Mouse (Mus musculus) heart, postnatal 0 days (tissue): ENCODE results near the gene Stk11. TPM values are rescaled to one million over a fixed set of nuclear protein-coding genes. Genes with fewer than 3 reads are reported as not detected.
A peak's percentile ranks its signal among the peaks of the same experiment; 100 is the strongest.

Experiments
- ATAC-seq: fragments of 200-750 bp; cut with Nextera tagmentation; 2 replicates; pipeline ENCODE4 v1.8.0; 2017; ENCODE audit warnings: low read depth, moderate number of reproducible peaks, moderate library complexity; ENCODE audit not compliant: insufficient read depth
- DNase-seq: peaks from one replicate; pipeline ENCODE4 v3.0.0-alpha.2; 2016; ENCODE audit warnings: low spot score
- H3K27ac ChIP-seq: fragments of 300-500 bp; sonication (generic); 2 replicates; pipeline ENCODE4 v1.5.1; 2014; ENCODE audit warnings: low read depth, mild to moderate bottlenecking
- H3K27me3 ChIP-seq: fragments of 300-500 bp; sonication (generic); 2 replicates; pipeline ENCODE4 v1.6.1; 2014; ENCODE audit warnings: low read length, mixed read lengths; ENCODE audit not compliant: control insufficient read depth, insufficient read depth
- H3K36me3 ChIP-seq: fragments of 300-500 bp; sonication (generic); replicated peaks from 2 replicates; pipeline ENCODE4 v1.6.1; 2014; ENCODE audit warnings: low read length, mixed read lengths; ENCODE audit not compliant: control insufficient read depth, insufficient read depth
- H3K4me1 ChIP-seq: fragments of 300-500 bp; sonication (generic); 2 replicates; pipeline ENCODE4 v1.6.1; 2014; ENCODE audit warnings: antibody characterized with exemption; ENCODE audit not compliant: control insufficient read depth, insufficient read depth
- H3K4me2 ChIP-seq: fragments of 300-500 bp; sonication (generic); 2 replicates; pipeline ENCODE4 v1.6.1; 2014; ENCODE audit warnings: low read depth, mild to moderate bottlenecking, low read length, moderate library complexity
- H3K4me3 ChIP-seq: fragments of 300-500 bp; sonication (generic); 2 replicates; pipeline ENCODE4 v1.5.1; 2014; ENCODE audit warnings: low read depth, low read length
- H3K9ac ChIP-seq: fragments of 300-500 bp; sonication (generic); replicated peaks from 2 replicates; pipeline ENCODE4 v1.6.1; 2014; ENCODE audit warnings: low read depth, low read length, mixed read lengths
- H3K9me3 ChIP-seq: fragments of 300-500 bp; sonication (generic); replicated peaks from 2 replicates; pipeline ENCODE4 v1.6.1; 2016; ENCODE audit warnings: low read length; ENCODE audit not compliant: control insufficient read depth
- CTCF ChIP-seq: IDR thresholded peaks from 2 replicates; pipeline ENCODE4 v1.5.1; 2016; ENCODE audit warnings: antibody characterized with exemption, control low read depth, low read depth
- EP300 ChIP-seq: IDR thresholded peaks from 2 replicates; pipeline ENCODE4 v1.6.1; 2016; ENCODE audit warnings: antibody characterized with exemption, low read depth
- WGBS: fragments of 180-500 bp; shearing (Covaris S2); extraction: QIAGEN DNeasy Blood & Tissue Kit; methylation state at CpG from one replicate; pipeline ENCODE4 v1.1.7; 2014; 5-methylcytosine and 5-hydroxymethylcytosine counted together
- polyA plus RNA-seq: library from polyadenylated mRNA; unstranded; fragments of >200 nt; fragmentation: Nextera tagmentation; extraction: Ambion mirVana; gene quantifications from 2 replicates; pipeline ENCODE4 v1.2.1, GENCODE M21; 2015
- total RNA-seq: library from RNA; depleted of rRNA; stranded (reverse); fragments of >200 nt; gene quantifications from 2 replicates; pipeline ENCODE4 v1.2.3, GENCODE M21; 2014; ENCODE audit warnings: low replicate concordance

Gene Stk11
- total and polyA plus RNA-seq, 2 experiments from 2014 or later = 10.8 to 40.3 TPM

- Histone ChIP-seq H3K9ac (no peak within 1 kb of the TSS), H3K27me3 (no peaks in the 10 kb centered on the region), H3K4me3 (no peak within 1 kb of the TSS), H3K27ac (no peak within 1 kb of the TSS), H3K9me3 (no peaks in the 10 kb centered on the region), H3K4me2 (no peak within 1 kb of the TSS), H3K4me1 (peaks cover 10% of the 10 kb centered on the region), H3K36me3 (no peaks in the 10 kb centered on the region)
- DNase-seq (no peak), ATAC-seq (no peak)
- 74% methylated on average over 5 of the region's 5 CpGs for WGBS
- no peak for TF ChIP-seq EP300
- no peak for TF ChIP-seq CTCF
Measured at GRCm38 (mm10) chr10:80105460-80105859, 10.1 kb upstream of the Stk11 start, which contains the start of gene Sbno2. Gene Sbno2 (minus strand): TSS chr10:80105571.

GRCm38 (mm10) chr10:80105926-80106325 is 9.7 kb upstream of the Stk11 start:
- no peak for TF ChIP-seq CTCF
- TF ChIP-seq EP300 = no peak
- Histone ChIP-seq H3K9me3 (no peaks in the 10 kb centered on the region), H3K4me3 (no peak overlapping the region), H3K36me3 (no peaks in the 10 kb centered on the region), H3K4me2 (no peak overlapping the region), H3K27me3 (no peaks in the 10 kb centered on the region), H3K4me1 (peaks cover 6% of the 10 kb centered on the region), H3K9ac (no peak overlapping the region), H3K27ac (no peak overlapping the region)
- WGBS = 73% methylated on average over 5 of the region's 5 CpGs
- ATAC-seq = no peak
- DNase-seq = no peak

- H3K27me3 ChIP-seq = no peaks in the 10 kb centered on the region
- TF ChIP-seq CTCF (no peak), EP300 (no peak)
- H3K36me3 ChIP-seq = no peaks in the 10 kb centered on the region
- ATAC-seq = no peak
- DNase-seq = no peak
- no peak overlapping the region for H3K4me2 ChIP-seq
- no peak overlapping the region for H3K4me3 ChIP-seq
- H3K4me1 ChIP-seq = no peaks in the 10 kb centered on the region
- 41% methylated on average over 6 of the region's 6 CpGs for WGBS
- no peak overlapping the region for H3K27ac ChIP-seq
- H3K9me3 ChIP-seq = no peaks in the 10 kb centered on the region
- no peak overlapping the region for H3K9ac ChIP-seq
Measured at GRCm38 (mm10) chr10:80107678-80108077, 7.9 kb upstream of the Stk11 start.

- Histone ChIP-seq H3K4me1 (peaks cover 23% of the 10 kb centered on the region), H3K36me3 (no peaks in the 10 kb centered on the region), H3K4me3 (peak overlapping the region; percentile 49), H3K27me3 (no peaks in the 10 kb centered on the region), H3K27ac (peak overlapping the region; percentile 95), H3K9ac (peak overlapping the region; percentile 64), H3K4me2 (peak overlapping the region; percentile 61), H3K9me3 (no peaks in the 10 kb centered on the region)
- ATAC-seq (peak; percentile 52), DNase-seq (peak; percentile 92)
- TF ChIP-seq EP300 (no peak), CTCF (peak; percentile 99)
- 2% methylated on average over 27 of the region's 27 CpGs for WGBS
Measured at GRCm38 (mm10) chr10:80114341-80115284, 990 bp upstream of the Stk11 start.

GRCm38 (mm10) chr10:80115944-80116335 is 337 bp downstream of the Stk11 start:
- Histone ChIP-seq H3K27ac (peak overlapping the region; percentile 90), H3K36me3 (peaks cover 3% of the 10 kb centered on the region; the same call in 1 of the 2 replicates), H3K9me3 (no peaks in the 10 kb centered on the region), H3K4me1 (peaks cover 31% of the 10 kb centered on the region), H3K4me2 (peak overlapping the region; percentile 93), H3K9ac (peak overlapping the region; percentile 92), H3K4me3 (peak overlapping the region; percentile 97), H3K27me3 (no peaks in the 10 kb centered on the region)
- ATAC-seq = no peak
- TF ChIP-seq CTCF (no peak), EP300 (no peak; the same call in 1 of the 2 replicates)
- DNase-seq = no peak
- WGBS = under 1% methylated on average over 51 of the region's 63 CpGs
